Mouse (Mus musculus): Measurements from ENCODE around the gene Vmn2r-ps130. TPM values are rescaled to one million over a fixed set of nuclear protein-coding genes. Genes with fewer than 3 reads are reported as not detected.
"Not testable (repeated sequence)": the region's sequence is repeated elsewhere in the genome, so short reads cannot be mapped to it uniquely, and the experiment has no call there.

Gene Vmn2r-ps130
- not detected for total RNA-seq (2021)
- long read RNA-seq = 0 reads

DNA sequence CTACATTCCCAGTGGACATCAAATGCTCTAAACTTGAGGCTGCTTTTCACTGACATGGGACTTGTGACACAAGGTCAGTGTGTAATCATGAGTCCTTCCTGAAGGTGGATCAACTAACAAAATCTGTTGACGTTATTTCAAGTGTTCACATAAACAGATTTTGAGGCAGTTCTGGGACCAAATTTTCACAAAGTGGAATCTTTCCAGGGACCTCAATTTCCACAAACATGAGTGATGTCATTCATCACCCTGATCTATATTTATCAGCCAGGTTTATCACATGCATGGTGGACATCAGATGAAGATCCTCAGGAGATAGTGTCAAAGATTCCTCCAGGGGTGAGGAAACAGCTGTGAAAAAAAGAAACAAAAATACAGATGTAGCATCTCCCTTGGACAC lies at the start of gene Vmn2r-ps130:
Vmn2r-ps130 (plus strand) TSS at position 301 of the 400 bp plus-strand sequence.
- not testable (repeated sequence) for DNase-seq (ENCODE audit: low spot score in 2 of 2)

Other genes starting within 250 kb of the Vmn2r-ps130 start
- gene Zfp945, start 194.0 kb upstream of the Vmn2r-ps130 start, total RNA-seq (2021) = 10 to 100 TPM; 19.3 to 20.5 TPM
- gene Vmn2r113, start 118.2 kb upstream of the Vmn2r-ps130 start, total RNA-seq (2021) = not detected
- 10 to 100 TPM; 32.0 to 34.4 TPM for gene Zfp40, start 132.1 kb downstream of the Vmn2r-ps130 start, total RNA-seq (2021)